Mouse (Mus musculus) lung, postnatal 0 days (tissue): ENCODE measurements around the gene Brd3os. TPM values are rescaled to one million over a fixed set of nuclear protein-coding genes. Genes with fewer than 3 reads are reported as not detected.

Source experiments
- ATAC-seq: fragments of 200-750 bp; cut with Nextera tagmentation; 2 replicates; pipeline ENCODE4 v1.8.0; 2017; ENCODE audit warnings: moderate library complexity
- DNase-seq: peaks from one replicate; pipeline ENCODE4 v3.0.0-alpha.2; 2016; ENCODE audit warnings: low spot score
- H3K27ac ChIP-seq: fragments of 300-500 bp; sonication (generic); 2 replicates; pipeline ENCODE4 v1.5.1; 2014; ENCODE audit warnings: antibody characterized with exemption, mild to moderate bottlenecking, low read length, mixed read lengths
- H3K27me3 ChIP-seq: fragments of 300-500 bp; sonication (generic); replicated peaks from 2 replicates; pipeline ENCODE4 v1.6.1; 2014; ENCODE audit warnings: low read length, mixed read lengths; ENCODE audit not compliant: insufficient read depth
- H3K36me3 ChIP-seq: fragments of 300-500 bp; sonication (generic); 2 replicates; pipeline ENCODE4 v1.6.1; 2014; ENCODE audit warnings: low read length, mixed read lengths; ENCODE audit not compliant: insufficient read depth
- H3K4me1 ChIP-seq: fragments of 300-500 bp; sonication (generic); 2 replicates; pipeline ENCODE4 v1.6.1; 2014; ENCODE audit warnings: antibody characterized with exemption, low read depth, low read length, mixed read lengths; ENCODE audit not compliant: insufficient read depth
- H3K4me2 ChIP-seq: fragments of 300-500 bp; sonication (generic); replicated peaks from 2 replicates; pipeline ENCODE4 v1.6.1; 2014; ENCODE audit warnings: low read depth, mild to moderate bottlenecking, low read length, moderate library complexity, mixed read lengths
- H3K4me3 ChIP-seq: fragments of 300-500 bp; sonication (generic); 2 replicates; pipeline ENCODE4 v1.5.1; 2014; ENCODE audit warnings: low read depth, low read length
- H3K9ac ChIP-seq: fragments of 300-500 bp; sonication (generic); replicated peaks from 2 replicates; pipeline ENCODE4 v1.6.1; 2014; ENCODE audit warnings: low read depth, mild to moderate bottlenecking
- H3K9me3 ChIP-seq: fragments of 300-500 bp; sonication (generic); 2 replicates; pipeline ENCODE4 v1.6.1; 2016; ENCODE audit warnings: low read length, mixed read lengths
- CTCF ChIP-seq: IDR thresholded peaks from 2 replicates; pipeline ENCODE4 v1.5.1; 2016; ENCODE audit warnings: antibody characterized with exemption, mild to moderate bottlenecking
- EP300 ChIP-seq: IDR thresholded peaks from 2 replicates; pipeline ENCODE4 v1.6.1; 2016; ENCODE audit warnings: antibody characterized with exemption, mild to moderate bottlenecking, control low read depth
- WGBS: fragments of 180-500 bp; shearing (Covaris S2); extraction: QIAGEN DNeasy Blood & Tissue Kit; methylation state at CpG from one replicate; pipeline ENCODE4 v1.1.7; 2014; 5-methylcytosine and 5-hydroxymethylcytosine counted together
- microRNA-seq: library from miRNA; unstranded; fragments of <30 nt; microRNA quantifications from one replicate; pipeline ENCODE4, GENCODE M21; 2016
- polyA plus RNA-seq: library from polyadenylated mRNA; unstranded; fragments of >200 nt; fragmentation: Nextera tagmentation; extraction: Ambion mirVana; gene quantifications from 2 replicates; pipeline ENCODE4 v1.2.1, GENCODE M21; 2015

The Brd3os gene
- polyA plus RNA-seq, 1 experiment from 2014 or later, result 3.8 TPM

DNA sequence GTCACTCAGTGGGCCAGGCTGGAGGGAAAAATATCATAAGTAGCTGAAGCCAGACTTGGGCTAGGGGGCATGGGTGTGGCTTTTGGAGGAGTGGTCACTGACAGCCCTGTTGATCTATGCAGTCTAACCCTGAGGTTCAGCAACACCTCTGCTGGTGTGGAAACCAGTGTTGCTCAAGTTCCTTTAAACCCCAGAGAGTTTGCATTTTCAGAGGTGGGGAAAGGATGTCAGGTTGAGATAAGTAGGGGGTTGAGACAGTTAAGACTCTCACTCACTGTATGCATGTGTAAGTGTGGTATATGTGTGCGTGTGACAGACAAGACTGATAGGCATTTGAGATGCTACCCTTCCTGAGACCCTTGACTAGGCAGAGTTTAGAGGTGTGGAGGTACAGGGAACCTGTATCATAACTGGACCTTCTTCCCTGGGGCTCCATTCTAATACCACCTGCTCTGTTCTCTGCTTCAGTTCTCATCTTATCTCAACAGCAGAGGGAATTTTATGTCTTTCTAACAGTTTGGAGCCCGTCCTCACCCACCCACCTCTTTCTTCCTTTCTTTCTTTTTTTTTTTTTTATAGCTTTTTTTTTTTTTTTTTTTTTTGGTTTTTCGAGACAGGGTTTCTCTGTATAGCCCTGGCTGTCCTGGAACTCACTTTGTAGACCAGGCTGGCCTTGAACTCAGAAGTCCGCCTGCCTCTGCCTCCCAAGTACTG lies 45.4 kb downstream of the Brd3os start:
- TF ChIP-seq CTCF (no peak), EP300 (no peak)
- DNase-seq, result no peak

DNA sequence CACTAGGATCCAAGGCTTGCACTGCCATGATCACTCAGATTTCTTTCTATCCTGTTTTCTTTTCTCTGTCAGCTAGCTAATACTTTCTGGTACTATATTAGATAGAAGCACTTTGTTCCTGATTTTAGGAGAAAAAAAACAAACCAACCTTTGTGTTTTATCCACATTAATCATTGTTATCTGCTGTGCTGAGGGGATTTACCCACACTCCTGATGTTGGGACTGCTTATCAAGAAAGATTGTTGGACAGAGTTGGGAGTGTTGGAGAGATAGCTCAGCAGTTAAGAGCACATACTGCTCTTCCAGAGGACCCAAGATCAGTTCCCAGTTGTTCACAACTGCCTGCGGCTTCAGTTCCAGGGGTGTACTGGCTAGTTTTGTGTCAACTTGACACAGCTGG lies 46.2 kb downstream of the Brd3os start:
- Histone ChIP-seq H3K27me3 (no peaks in the 10 kb centered on the region), H3K27ac (no peak overlapping the region), H3K36me3 (no peaks in the 10 kb centered on the region), H3K9me3 (no peaks in the 10 kb centered on the region), H3K4me2 (no peak overlapping the region), H3K4me1 (no peaks in the 10 kb centered on the region), H3K4me3 (no peak overlapping the region), H3K9ac (no peak overlapping the region)
- ATAC-seq (no peak), DNase-seq (no peak)
- TF ChIP-seq EP300 (no peak), CTCF (no peak)
- 79% methylated on average over 1 of the region's 1 CpGs for WGBS

More for the DNA sequence above, 45.4 kb downstream of the Brd3os start:
- Histone ChIP-seq H3K4me2 (no peak overlapping the region), H3K4me3 (no peak overlapping the region), H3K27ac (no peak overlapping the region), H3K4me1 (no peaks in the 10 kb centered on the region), H3K27me3 (no peaks in the 10 kb centered on the region), H3K9ac (no peak overlapping the region), H3K9me3 (no peaks in the 10 kb centered on the region), H3K36me3 (no peaks in the 10 kb centered on the region)
- no peak for ATAC-seq
- 79% methylated on average over 3 of the region's 4 CpGs for WGBS

DNA sequence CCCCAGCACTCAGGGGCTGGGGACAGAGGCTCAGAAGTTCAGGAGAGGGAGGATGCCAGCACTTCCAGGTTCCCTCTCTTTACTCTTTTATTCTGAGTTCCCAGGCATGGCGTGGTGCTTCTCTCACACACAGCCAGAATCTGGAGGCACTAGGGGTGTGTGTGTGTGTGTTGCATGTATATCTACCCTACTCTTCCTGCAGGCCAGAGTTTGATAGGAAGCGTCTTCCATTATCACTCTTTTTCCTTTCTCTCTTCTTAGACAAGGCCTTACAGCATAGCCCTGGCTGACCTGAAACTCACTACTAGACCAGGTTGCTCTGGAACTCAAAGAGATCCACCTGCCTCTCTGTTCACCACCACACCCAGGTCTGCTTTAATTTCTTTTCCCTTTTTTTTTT lies 48.8 kb downstream of the Brd3os start:
- ATAC-seq (no peak), DNase-seq (no peak)
- Histone ChIP-seq H3K9ac (no peak overlapping the region), H3K4me1 (no peaks in the 10 kb centered on the region), H3K9me3 (no peaks in the 10 kb centered on the region), H3K27me3 (no peaks in the 10 kb centered on the region), H3K27ac (no peak overlapping the region), H3K4me2 (no peak overlapping the region), H3K4me3 (no peak overlapping the region), H3K36me3 (no peaks in the 10 kb centered on the region)
- whole genome bisulfite sequencing, result 73% methylated on average over 2 of the region's 2 CpGs
- no peak for TF ChIP-seq CTCF
- no peak for TF ChIP-seq EP300

Small RNAs within 50 kb of the gene (microRNA-seq; reads per million reads assigned to microRNA genes)
- gene Gm24049, result not detected
- gene Mir7578, result not detected

Other genes with a start within 250 kb of the Brd3os start
- 11.5 and 12.6 TPM in 2 replicates for gene Sardh, start 194.0 kb upstream of the Brd3os start, polyA plus RNA-seq
- 11.8 and 12.1 TPM in 2 replicates for gene Vav2, start 15.3 kb upstream of the Brd3os start, polyA plus RNA-seq
- gene Brd3, start 65.3 kb downstream of the Brd3os start, polyA plus RNA-seq, result 44.9 and 47.5 TPM in 2 replicates
- 20.5 and 24.0 TPM in 2 replicates for gene Wdr5, start 72.8 kb downstream of the Brd3os start, polyA plus RNA-seq
- 9.6 and 10.3 TPM in 2 replicates for gene Rxra, start 234.1 kb downstream of the Brd3os start, polyA plus RNA-seq